Mouse (Mus musculus): ENCODE data around the gene Vps52. TPM values are rescaled to one million over a fixed set of nuclear protein-coding genes. Genes with fewer than 3 reads are reported as not detected.

Vps52 gene
- total RNA-seq, 2 experiments from 2014 or later, result 71.1 to 71.2 TPM

- peak; percentile 29 to 54 for DNase-seq (ENCODE audit: low spot score in 2 of 2)
Measured at GRCm38 (mm10) chr17:33919351-33920281, 36.0 kb upstream of the Vps52 start.

GRCm38 (mm10) chr17:33920282-33921097, 35.1 kb upstream of the Vps52 start:
- peak; percentile 82 to 89 for DNase-seq (ENCODE audit: low spot score in 2 of 2)

- no peak for DNase-seq (ENCODE audit: low spot score in 2 of 2)
Measured at GRCm38 (mm10) chr17:33921361-33921760, 34.3 kb upstream of the Vps52 start.

- DNase-seq (ENCODE audit: low spot score in 2 of 2), result no peak
Measured at GRCm38 (mm10) chr17:33924577-33925283, 30.9 kb upstream of the Vps52 start.

GRCm38 (mm10) chr17:33925406-33926116, 30.1 kb upstream of the Vps52 start:
- no peak for DNase-seq (ENCODE audit: low spot score in 2 of 2)

- no peak for DNase-seq (ENCODE audit: low spot score in 2 of 2)
Measured at GRCm38 (mm10) chr17:33926207-33926932, 29.2 kb upstream of the Vps52 start.

GRCm38 (mm10) chr17:33928251-33928947, 27.2 kb upstream of the Vps52 start:
- no peak for DNase-seq (ENCODE audit: low spot score in 2 of 2)

- DNase-seq (ENCODE audit: low spot score in 2 of 2), result peak; percentile 93 to 94
Measured at GRCm38 (mm10) chr17:33929371-33930279, 26.0 kb upstream of the Vps52 start, which contains the start of gene Rgl2. Gene Rgl2, plus strand, starts transcription at chr17:33929543.

GRCm38 (mm10) chr17:33930280-33931158, 25.1 kb upstream of the Vps52 start:
- DNase-seq (ENCODE audit: low spot score in 2 of 2), result peak; percentile 53 to 62

GRCm38 (mm10) chr17:33931159-33931866, 24.3 kb upstream of the Vps52 start:
- DNase-seq (ENCODE audit: low spot score in 2 of 2), result no peak

GRCm38 (mm10) chr17:33931947-33932346, 23.7 kb upstream of the Vps52 start:
- DNase-seq (ENCODE audit: low spot score in 2 of 2), result no peak

- DNase-seq (ENCODE audit: low spot score in 2 of 2), result no peak
Measured at GRCm38 (mm10) chr17:33932448-33932847, 23.2 kb upstream of the Vps52 start.

- no peak for DNase-seq (ENCODE audit: low spot score in 2 of 2)
Measured at GRCm38 (mm10) chr17:33932970-33933369, 22.6 kb upstream of the Vps52 start.

GRCm38 (mm10) chr17:33935422-33936055, 20.1 kb upstream of the Vps52 start:
- no peak for DNase-seq (ENCODE audit: low spot score in 2 of 2)

- DNase-seq (ENCODE audit: low spot score in 2 of 2), result no peak
Measured at GRCm38 (mm10) chr17:33936993-33937392, 18.6 kb upstream of the Vps52 start.

GRCm38 (mm10) chr17:33938783-33939182, 16.8 kb upstream of the Vps52 start:
- no peak for DNase-seq (ENCODE audit: low spot score in 2 of 2)
